Mouse (Mus musculus): Measurements from ENCODE around the gene Tmprss13.
A peak's percentile ranks its signal among the peaks of the same experiment; 100 is the strongest.

Tmprss13 gene

GRCm38 (mm10) chr9:45383883-45384282, 65.0 kb downstream of the Tmprss13 start:
- DNase-seq, result no peak

- no peak for DNase-seq
These were observed 67.8 kb downstream of the Tmprss13 start for GRCm38 (mm10) chr9:45386698-45387097.

GRCm38 (mm10) chr9:45388385-45388994, 69.6 kb downstream of the Tmprss13 start:
- DNase-seq, result peak; percentile 92

- DNase-seq, result no peak
These were observed 70.7 kb downstream of the Tmprss13 start for GRCm38 (mm10) chr9:45389596-45389995.

GRCm38 (mm10) chr9:45391299-45391698, 72.4 kb downstream of the Tmprss13 start:
- DNase-seq, result no peak

GRCm38 (mm10) chr9:45395218-45395617, 76.3 kb downstream of the Tmprss13 start:
- DNase-seq, result peak; percentile 15

- DNase-seq, result peak; percentile 42
These were observed 76.9 kb downstream of the Tmprss13 start for GRCm38 (mm10) chr9:45395796-45396195.
